Mouse (Mus musculus) C2C12 (cell line): ENCODE measurements around the gene Taok1. TPM values are rescaled to one million over a fixed set of nuclear protein-coding genes. Genes with fewer than 3 reads are reported as not detected.

Source experiments
- H3K27me3 ChIP-seq: one replicate; pipeline ENCODE4 v1.6.1; 2011; ENCODE audit not compliant: control insufficient read depth, insufficient read depth, insufficient read length
- H3K36me3 ChIP-seq: one replicate; pipeline ENCODE4 v1.6.1; 2011; ENCODE audit not compliant: control insufficient read depth, insufficient read depth
- H3K4me3 ChIP-seq: one replicate; pipeline ENCODE4 v1.5.1; 2011; ENCODE audit warnings: mild to moderate bottlenecking, control low read depth; ENCODE audit not compliant: poor library complexity, insufficient read depth, severe bottlenecking
- H3K79me2 ChIP-seq: one replicate; pipeline ENCODE4 v1.6.1; 2011; ENCODE audit not compliant: control insufficient read depth, insufficient read depth
- H3K79me3 ChIP-seq: one replicate; pipeline ENCODE4 v1.6.1; 2011; ENCODE audit warnings: low read depth, control low read depth
- H3ac ChIP-seq: one replicate; pipeline ENCODE3; 2011; ENCODE audit warnings: low read depth; ENCODE audit not compliant: control insufficient read depth, insufficient read length
- CEBPB ChIP-seq: IDR thresholded peaks from one replicate; pipeline ENCODE4 v1.6.1; 2011; ENCODE audit warnings: low read depth, mild to moderate bottlenecking, control low read depth, moderate library complexity
- CTCF ChIP-seq: IDR thresholded peaks from one replicate; pipeline ENCODE4 v1.5.1; 2011; ENCODE audit not compliant: control insufficient read depth, insufficient read depth, insufficient read length
- FOSL1 ChIP-seq: IDR thresholded peaks from one replicate; pipeline ENCODE4 v1.8.0; 2011; ENCODE audit warnings: mild to moderate bottlenecking, low read length; ENCODE audit not compliant: poor library complexity, insufficient read depth, severe bottlenecking
- MAX ChIP-seq: IDR thresholded peaks from one replicate; pipeline ENCODE4 v1.6.1; 2011; ENCODE audit warnings: mild to moderate bottlenecking, control low read depth
- MYOD1 ChIP-seq: IDR thresholded peaks from one replicate; pipeline ENCODE4 v1.6.1; 2011; ENCODE audit warnings: low read depth; ENCODE audit not compliant: control insufficient read depth, insufficient read length
- MYOG ChIP-seq: IDR thresholded peaks from one replicate; pipeline ENCODE4 v1.6.1; 2011; ENCODE audit not compliant: control insufficient read depth, insufficient read length; ENCODE audit errors: extremely low read depth
- USF1 ChIP-seq: IDR thresholded peaks from one replicate; pipeline ENCODE4 v1.6.1; 2011; ENCODE audit warnings: low read depth, mild to moderate bottlenecking, control low read depth, moderate library complexity
- polyA plus RNA-seq: library from polyadenylated mRNA; unstranded; fragments of >200 nt; fragmentation: generic; extraction: Trizol; gene quantifications from one replicate; pipeline ENCODE4 v1.2.1, GENCODE M21; 2012; ENCODE audit warnings: missing spikeins

Gene Taok1
- polyA plus RNA-seq, 1 experiment, result 5.1 TPM

DNA sequence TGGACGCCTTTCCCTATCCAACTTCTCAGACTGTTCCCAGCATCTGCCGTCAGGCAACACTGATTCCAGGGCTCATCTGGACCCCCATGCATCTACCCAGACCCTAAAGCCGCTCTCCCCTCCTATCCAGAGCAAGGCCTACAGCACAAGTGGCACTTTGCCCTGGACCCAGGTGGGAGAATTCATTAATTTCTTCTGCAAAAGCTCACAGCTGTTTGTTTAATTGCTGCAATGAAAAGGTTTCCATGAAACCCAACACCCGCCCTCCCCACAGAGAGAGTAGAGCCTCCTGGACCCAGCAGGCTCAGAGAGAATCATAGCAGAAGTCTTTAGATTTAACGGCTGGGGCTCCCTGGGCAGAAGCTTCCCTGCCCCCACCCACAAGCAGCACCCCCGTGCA lies 122.4 kb downstream of the Taok1 start:
- H3K79me2 ChIP-seq, result peaks cover 96% of the 10 kb centered on the region
- H3K79me3 ChIP-seq, result peaks cover 76% of the 10 kb centered on the region
- H3K4me3 ChIP-seq, result no peak overlapping the region
- H3K27me3 ChIP-seq, result no peaks in the 10 kb centered on the region
- TF ChIP-seq MAX (no peak), FOSL1 (no peak), CEBPB (no peak), MYOG (no peak), USF1 (no peak), CTCF (no peak), MYOD1 (no peak)
- H3ac ChIP-seq, result no peak overlapping the region
- no peaks in the 10 kb centered on the region for H3K36me3 ChIP-seq

DNA sequence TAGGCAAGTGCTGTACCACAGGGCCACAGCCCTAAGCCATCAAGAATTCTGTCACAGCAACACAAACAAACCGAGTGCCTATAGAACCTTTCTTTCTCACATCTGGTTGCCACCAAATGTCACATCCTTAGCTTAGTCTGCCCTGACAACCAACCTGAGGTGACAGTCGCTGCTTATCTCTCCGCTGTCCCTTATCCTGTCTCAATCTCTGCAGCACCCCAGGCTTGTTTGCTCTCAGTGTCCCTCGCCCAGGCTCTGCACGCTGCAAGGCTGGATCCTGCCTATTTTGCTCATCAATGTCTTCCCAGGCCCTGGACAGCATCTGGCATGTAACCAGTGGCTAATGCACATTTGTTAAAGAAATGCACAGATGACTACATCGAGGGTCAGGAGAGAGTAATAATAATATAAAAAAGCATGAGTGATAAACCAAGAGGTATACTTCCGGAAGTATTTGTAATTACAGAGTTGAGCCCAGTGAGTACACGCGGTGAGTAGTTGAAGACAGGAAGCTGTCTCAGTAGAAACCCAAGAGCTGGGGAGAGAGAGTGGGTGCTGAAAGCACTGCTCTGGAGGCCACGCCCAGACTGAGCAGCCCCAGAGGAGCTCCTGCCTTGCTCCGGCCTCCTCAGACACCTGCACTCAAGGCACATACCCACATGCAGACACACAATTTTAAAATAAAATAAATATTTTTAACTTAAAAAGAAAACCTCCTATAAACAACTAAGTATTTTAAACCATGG lies 123.9 kb downstream of the Taok1 start:
- H3ac ChIP-seq, result no peak overlapping the region
- no peak overlapping the region for H3K4me3 ChIP-seq
- H3K27me3 ChIP-seq, result no peaks in the 10 kb centered on the region
- H3K79me3 ChIP-seq, result peaks cover 82% of the 10 kb centered on the region
- peaks cover 98% of the 10 kb centered on the region for H3K79me2 ChIP-seq
- H3K36me3 ChIP-seq, result no peaks in the 10 kb centered on the region
- TF ChIP-seq MAX, result peak; percentile 82
- TF ChIP-seq MYOG, result no peak
- no peak for TF ChIP-seq CTCF

DNA sequence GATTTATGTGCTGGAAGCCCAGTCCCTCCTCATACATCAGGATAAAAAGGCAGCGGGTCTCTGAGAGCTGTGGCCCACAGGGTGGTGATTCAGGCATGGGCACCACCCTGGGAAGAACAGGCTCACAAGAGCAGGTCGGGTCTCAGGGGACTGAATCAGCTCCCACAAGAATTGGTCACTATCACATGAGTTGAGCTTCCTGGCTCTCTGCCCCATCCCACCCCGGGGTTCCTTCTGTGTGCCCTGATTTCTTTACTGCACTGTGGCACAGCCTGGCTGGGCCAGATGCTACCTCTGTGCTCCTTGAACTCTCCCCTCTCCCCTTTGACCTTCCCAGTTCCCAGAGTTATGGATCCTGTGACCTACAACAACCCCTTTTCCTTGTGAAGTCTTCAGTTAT lies 124.6 kb downstream of the Taok1 start:
- Histone ChIP-seq H3K36me3 (no peaks in the 10 kb centered on the region), H3K4me3 (no peak overlapping the region), H3ac (no peak overlapping the region), H3K79me3 (peaks cover 82% of the 10 kb centered on the region), H3K79me2 (peaks cover 98% of the 10 kb centered on the region), H3K27me3 (no peaks in the 10 kb centered on the region)
- TF ChIP-seq USF1, result peak; percentile 8
- no peak for TF ChIP-seq CEBPB
- no peak for TF ChIP-seq CTCF
- TF ChIP-seq MYOG, result no peak
- no peak for TF ChIP-seq FOSL1
- TF ChIP-seq MYOD1, result peak; percentile 22
- peak; percentile 53 for TF ChIP-seq MAX

Other genes with a start within 250 kb of the Taok1 start
- 12.8 TPM for gene Coro6, start 145.4 kb downstream of the Taok1 start, polyA plus RNA-seq
- 64.3 TPM for gene Ankrd13b, start 118.1 kb downstream of the Taok1 start, polyA plus RNA-seq
- gene Git1, start 114.3 kb downstream of the Taok1 start, polyA plus RNA-seq, result 56.7 TPM
- gene Abhd15, start 92.7 kb downstream of the Taok1 start, polyA plus RNA-seq, result 1.5 TPM
- gene Trp53i13, start 91.8 kb downstream of the Taok1 start, polyA plus RNA-seq, result 18.2 TPM
- gene Gm10392, start 88.6 kb downstream of the Taok1 start, polyA plus RNA-seq, result not detected
- 12.0 TPM for gene Nufip2, start 78.3 kb upstream of the Taok1 start, polyA plus RNA-seq
- gene Cryba1, start 117.5 kb upstream of the Taok1 start, polyA plus RNA-seq, result 0.07 TPM
- 57.0 TPM for gene Myo18a, start 155.4 kb upstream of the Taok1 start, polyA plus RNA-seq
- 0.33 TPM for gene Gm10277, start 179.9 kb upstream of the Taok1 start, polyA plus RNA-seq